Comparison of ENCODE assay signal across 9 mouse cellular contexts in the genomic region with DNA sequence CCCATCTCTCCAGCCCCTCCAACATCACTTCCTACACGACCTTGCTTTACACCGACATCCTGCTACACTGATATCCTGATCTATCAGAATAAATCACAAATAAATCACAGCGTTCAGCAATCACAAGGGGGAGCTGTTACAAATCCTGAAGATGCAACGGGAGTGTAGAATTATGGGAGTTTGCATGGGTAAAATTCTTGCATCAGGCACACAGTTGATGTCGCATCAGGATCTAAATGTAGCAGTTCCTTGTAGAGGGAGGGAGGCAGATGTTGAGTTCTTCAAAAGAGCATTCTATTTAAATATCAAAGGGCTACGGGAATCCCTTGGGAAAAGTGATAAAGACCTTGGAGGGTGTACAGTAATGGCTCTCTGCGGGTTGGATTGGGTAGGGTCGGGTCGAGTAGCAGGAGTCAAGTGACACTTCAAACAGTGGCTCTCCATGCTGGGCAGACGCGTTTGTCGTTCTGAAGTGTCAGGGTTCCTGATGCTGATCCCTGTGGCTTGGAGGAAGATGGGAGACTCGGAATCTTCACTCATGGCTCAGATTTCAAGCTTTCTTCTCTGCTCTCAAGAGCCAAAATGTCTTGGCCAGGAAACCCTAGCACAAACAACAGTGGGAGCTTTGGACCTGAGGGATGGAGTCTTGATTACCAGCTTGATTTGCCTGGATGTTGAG. TPM values are rescaled to one million over a fixed set of nuclear protein-coding genes. Genes with fewer than 3 reads are reported as not detected.
DNase-seq lines count a peak whose midpoint lies in the region; ATAC-seq and TF ChIP-seq lines count a peak whose summit lies in the region.
"Had no signal": no experiment of that assay in that cellular context is flagged by ENCODE, and none has a peak within 500 bp of the region (broad histone marks: within the 10 kb centered on the region; RNA-seq: fewer than 3 reads in every experiment).

No protein-coding gene starts in this region.

- ATAC-seq in embryonic facial prominence, embryonic 15.5 days (ENCODE audit: insufficient number of reproducible peaks, low FRiP score, low TSS enrichment, low read depth) = peak; percentile 64; the same call in 1 of the 2 replicates
- ATAC-seq in limb, embryonic 12.5 days (ENCODE audit: insufficient number of reproducible peaks, insufficient read depth, low FRiP score, low TSS enrichment, low read depth) = no peak
- ATAC-seq in stomach, embryonic 14.5 days (ENCODE audit: insufficient number of reproducible peaks, insufficient read depth, low FRiP score, low read depth) = no peak

- no peaks in the 10 kb centered on the region for H3K9me3 ChIP-seq in embryonic facial prominence, embryonic 15.5 days (replicated peaks)
- no peaks in the 10 kb centered on the region for H3K9me3 ChIP-seq in limb, embryonic 12.5 days
- no peaks in the 10 kb centered on the region for H3K9me3 ChIP-seq in stomach, embryonic 14.5 days (ENCODE audit: control insufficient read depth, low read depth, low read length)

- H3K27ac ChIP-seq in layer of hippocampus, adult 2 months = no peak overlapping the region
- H3K27ac ChIP-seq in embryonic facial prominence, embryonic 15.5 days (replicated peaks) = 0 out of 2 replicates have a peak overlapping the region, but pooled peaks have one; percentile 6
- no peak overlapping the region for H3K27ac ChIP-seq in limb, embryonic 12.5 days
- no peak overlapping the region for H3K27ac ChIP-seq in stomach, embryonic 14.5 days (ENCODE audit: low read length)

- H3K4me1 ChIP-seq in embryonic facial prominence, embryonic 15.5 days = peaks cover 15% of the 10 kb centered on the region; the same call in 1 of the 2 replicates
- H3K4me1 ChIP-seq in limb, embryonic 12.5 days (replicated peaks) = peaks cover 16% of the 10 kb centered on the region
- H3K4me1 ChIP-seq in stomach, embryonic 14.5 days (ENCODE audit: control insufficient read depth, insufficient read depth, low read length) = no peaks in the 10 kb centered on the region; the same call in 1 of the 2 replicates

- no peak overlapping the region for H3K4me3 ChIP-seq in layer of hippocampus, adult 2 months
- no peak overlapping the region for H3K4me3 ChIP-seq in embryonic facial prominence, embryonic 15.5 days (replicated peaks)
- peak overlapping the region; percentile 29 for H3K4me3 ChIP-seq in limb, embryonic 12.5 days (replicated peaks)
- H3K4me3 ChIP-seq in stomach, embryonic 14.5 days (ENCODE audit: low read depth, low read length) = 0 out of 2 replicates have a peak overlapping the region, but pooled peaks have one; percentile 9

- H3K9ac ChIP-seq in embryonic facial prominence, embryonic 15.5 days = no peak overlapping the region
- no peak overlapping the region for H3K9ac ChIP-seq in limb, embryonic 12.5 days (replicated peaks)
- H3K9ac ChIP-seq in stomach, embryonic 14.5 days (replicated peaks; ENCODE audit: low read depth, low read length) = no peak overlapping the region

- 7% methylated on average over 13 of the region's 13 CpGs for WGBS in embryonic facial prominence, embryonic 15.5 days
- WGBS in limb, embryonic 12.5 days = 4% methylated on average over 13 of the region's 13 CpGs
- 5% methylated on average over 13 of the region's 13 CpGs for WGBS in stomach, embryonic 14.5 days

- DNase-seq in layer of hippocampus, adult 2 months (ENCODE audit: low spot score in 2 of 2) = no peak
- no peak for DNase-seq in layer of hippocampus, adult 11-12 months (ENCODE audit: low spot score)
- DNase-seq in ovary, adult 18-20 months (ENCODE audit: low spot score) = no peak
- no peak for DNase-seq in urinary bladder, adult 18-20 months (ENCODE audit: low spot score in 2 of 2)
- DNase-seq in layer of hippocampus, adult 9-11 months = no peak
- DNase-seq: cerebellum, postnatal 14 days had no signal

- peak overlapping the region; percentile 38 for H3K4me2 ChIP-seq in embryonic facial prominence, embryonic 15.5 days (replicated peaks)
- H3K4me2 ChIP-seq in limb, embryonic 12.5 days = peak overlapping the region; percentile 59
- peak overlapping the region; percentile 33; the same call in 1 of the 2 replicates for H3K4me2 ChIP-seq in stomach, embryonic 14.5 days (replicated peaks; ENCODE audit: low read depth, low read length)

- H3K36me3 ChIP-seq in embryonic facial prominence, embryonic 15.5 days = no peaks in the 10 kb centered on the region
- no peaks in the 10 kb centered on the region for H3K36me3 ChIP-seq in limb, embryonic 12.5 days
- H3K36me3 ChIP-seq in stomach, embryonic 14.5 days (ENCODE audit: control insufficient read depth, insufficient read depth, low read length) = no peaks in the 10 kb centered on the region

- peak; percentile 23 for TF ChIP-seq CTCF in layer of hippocampus, adult 2 months (conservative IDR thresholded peaks at IDR 0.05)

- no peaks in the 10 kb centered on the region; the same call in none of the 2 replicates for H3K27me3 ChIP-seq in embryonic facial prominence, embryonic 15.5 days
- H3K27me3 ChIP-seq in limb, embryonic 12.5 days = peaks cover 45% of the 10 kb centered on the region
- 0 out of 2 replicates have a peak, but pooled peaks cover 7% of the 10 kb centered on the region for H3K27me3 ChIP-seq in stomach, embryonic 14.5 days (ENCODE audit: control insufficient read depth, insufficient read depth, low read length)

RNA-seq across cellular contexts. Expression of gene Bcas1, which starts 16.0 kb away (rescaled TPM):
- total RNA-seq in layer of hippocampus, adult 2 months (2021) = 10 to 100 TPM; 59.4 to 69.6 TPM
- 3.3 and 4.7 TPM in 2 replicates for polyA plus RNA-seq in embryonic facial prominence, embryonic 15.5 days (2015; fragmentation: Nextera tagmentation; extraction: Ambion mirVana)
- 0.37 and 0.51 TPM in 2 replicates for polyA plus RNA-seq in limb, embryonic 12.5 days (2016; fragmentation: Nextera tagmentation; extraction: Ambion mirVana)
- 1.5 and 2.6 TPM in 2 replicates for polyA plus RNA-seq in stomach, embryonic 14.5 days (2014; fragmentation: Nextera tagmentation; extraction: Ambion mirVana)

Comparison
In these comparisons a context has a peak if more than half of its experiments do, and no peak if none do; other contexts are left out.
1. H3K4me3 ChIP-seq: peak in limb, embryonic 12.5 days (single experiment) and stomach, embryonic 14.5 days (single experiment); none in layer of hippocampus, adult 2 months (single experiment) and embryonic facial prominence, embryonic 15.5 days (single experiment).
2. Peak in every context shown above with its lines, with median percentiles within 50 percentile points of each other: H3K4me2 ChIP-seq.